Mouse (Mus musculus) hindbrain, embryonic 16.5 days (tissue): ENCODE results near the gene Olfr303. TPM values are rescaled to one million over a fixed set of nuclear protein-coding genes. Genes with fewer than 3 reads are reported as not detected.
"Not testable (repeated sequence)": the region's sequence is repeated elsewhere in the genome, so short reads cannot be mapped to it uniquely, and the experiment has no call there.

ENCODE experiments used
- ATAC-seq: fragments of 200-750 bp; cut with Nextera tagmentation; 2 replicates; pipeline ENCODE4 v1.8.0; 2017; ENCODE audit warnings: moderate TSS enrichment, moderate library complexity
- H3K27ac ChIP-seq: fragments of 300-500 bp; sonication (generic); 2 replicates; pipeline ENCODE4 v1.5.1; 2014; ENCODE audit warnings: low read depth, mild to moderate bottlenecking, control low read depth, low read length, moderate library complexity
- H3K27me3 ChIP-seq: fragments of 300-500 bp; sonication (generic); replicated peaks from 2 replicates; pipeline ENCODE4 v1.6.1; 2014; ENCODE audit warnings: low read length; ENCODE audit not compliant: control insufficient read depth, insufficient read depth
- H3K36me3 ChIP-seq: fragments of 300-500 bp; sonication (generic); 2 replicates; pipeline ENCODE4 v1.6.1; 2014; ENCODE audit warnings: mild to moderate bottlenecking, low read length, moderate library complexity, mixed read lengths; ENCODE audit not compliant: control insufficient read depth, insufficient read depth
- H3K4me1 ChIP-seq: fragments of 300-500 bp; sonication (generic); 2 replicates; pipeline ENCODE4 v1.6.1; 2014; ENCODE audit warnings: low read depth, low read length; ENCODE audit not compliant: control insufficient read depth, insufficient read depth
- H3K4me2 ChIP-seq: fragments of 300-500 bp; sonication (generic); 2 replicates; pipeline ENCODE4 v1.6.1; 2014; ENCODE audit warnings: mild to moderate bottlenecking, low read length, control low read depth, moderate library complexity
- H3K4me3 ChIP-seq: fragments of 300-500 bp; sonication (generic); 2 replicates; pipeline ENCODE4 v1.5.1; 2014; ENCODE audit warnings: mild to moderate bottlenecking, low read length, control low read depth, moderate library complexity
- H3K9ac ChIP-seq: fragments of 300-500 bp; sonication (generic); 2 replicates; pipeline ENCODE4 v1.6.1; 2014; ENCODE audit warnings: low read depth, mild to moderate bottlenecking, control low read depth, low read length, moderate library complexity
- H3K9me3 ChIP-seq: fragments of 300-500 bp; sonication (generic); 2 replicates; pipeline ENCODE4 v1.6.1; 2014; ENCODE audit warnings: mild to moderate bottlenecking, low read length, moderate library complexity; ENCODE audit not compliant: control insufficient read depth
- WGBS: fragments of 180-500 bp; shearing (Covaris S2); extraction: QIAGEN DNeasy Blood & Tissue Kit; methylation state at CpG from one replicate; pipeline ENCODE4 v1.1.7; 2014; 5-methylcytosine and 5-hydroxymethylcytosine counted together
- polyA plus RNA-seq: library from polyadenylated mRNA; unstranded; fragments of >200 nt; fragmentation: Nextera tagmentation; extraction: Ambion mirVana; gene quantifications from 2 replicates; pipeline ENCODE4 v1.2.1, GENCODE M21; 2015

Olfr303 gene
- not detected in 2 replicates for polyA plus RNA-seq

DNA sequence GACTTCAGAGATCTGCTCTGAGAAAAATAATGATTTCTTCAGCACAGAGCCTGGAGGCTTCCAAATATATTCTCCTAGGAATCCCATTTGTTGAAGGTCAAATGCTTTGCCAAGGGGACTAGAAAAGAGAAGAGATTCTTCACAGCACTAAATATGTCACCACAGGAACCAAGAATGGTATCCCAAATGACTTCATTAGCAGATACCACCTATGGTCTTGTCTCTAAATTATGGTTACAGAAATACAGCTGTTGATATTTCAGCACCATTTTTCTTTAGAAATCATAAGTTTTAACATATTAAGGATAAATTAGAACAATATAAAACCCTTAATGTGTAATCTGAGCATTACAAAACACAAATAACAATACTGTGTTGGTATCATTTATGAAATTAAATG is at the start of gene Olfr303:
Gene Olfr303, minus strand, starts transcription at position 101 of the 400 bp plus-strand sequence.
- ATAC-seq: no peak
- Histone ChIP-seq H3K27ac (no peak within 1 kb of the TSS), H3K9ac (no peak within 1 kb of the TSS), H3K4me2 (no peak within 1 kb of the TSS), H3K4me3 (no peak within 1 kb of the TSS), H3K27me3 (no peaks in the 10 kb centered on the region), H3K36me3 (no peaks in the 10 kb centered on the region), H3K4me1 (no peaks in the 10 kb centered on the region), H3K9me3 (no peaks in the 10 kb centered on the region)

GRCm38 (mm10) chr7:86403546-86403945 is 6.0 kb upstream of the Olfr303 start, which contains the start of gene Olfr301:
Gene Olfr301, plus strand, starts transcription at chr7:86403846.
- H3K27ac ChIP-seq: no peak within 1 kb of the TSS
- H3K36me3 ChIP-seq: no peaks in the 10 kb centered on the region
- ATAC-seq: no peak
- no peak within 1 kb of the TSS for H3K4me3 ChIP-seq
- no peaks in the 10 kb centered on the region for H3K4me1 ChIP-seq
- no peak within 1 kb of the TSS for H3K9ac ChIP-seq
- 88% methylated on average over 2 of the region's 2 CpGs for WGBS
- no peak within 1 kb of the TSS for H3K4me2 ChIP-seq
- H3K9me3 ChIP-seq: no peaks in the 10 kb centered on the region
- H3K27me3 ChIP-seq: no peaks in the 10 kb centered on the region

GRCm38 (mm10) chr7:86386558-86386957 is 11.0 kb downstream of the Olfr303 start, which contains the start of gene Olfr304:
Gene Olfr304, minus strand, starts transcription at chr7:86386658.
- ATAC-seq: no peak
- Histone ChIP-seq H3K9me3 (no peaks in the 10 kb centered on the region), H3K4me1 (no peaks in the 10 kb centered on the region), H3K36me3 (no peaks in the 10 kb centered on the region), H3K4me2 (no peak within 1 kb of the TSS), H3K9ac (no peak within 1 kb of the TSS), H3K4me3 (no peak within 1 kb of the TSS), H3K27me3 (no peaks in the 10 kb centered on the region), H3K27ac (no peak within 1 kb of the TSS)
- WGBS: 61% methylated on average over 1 of the region's 1 CpGs

DNA sequence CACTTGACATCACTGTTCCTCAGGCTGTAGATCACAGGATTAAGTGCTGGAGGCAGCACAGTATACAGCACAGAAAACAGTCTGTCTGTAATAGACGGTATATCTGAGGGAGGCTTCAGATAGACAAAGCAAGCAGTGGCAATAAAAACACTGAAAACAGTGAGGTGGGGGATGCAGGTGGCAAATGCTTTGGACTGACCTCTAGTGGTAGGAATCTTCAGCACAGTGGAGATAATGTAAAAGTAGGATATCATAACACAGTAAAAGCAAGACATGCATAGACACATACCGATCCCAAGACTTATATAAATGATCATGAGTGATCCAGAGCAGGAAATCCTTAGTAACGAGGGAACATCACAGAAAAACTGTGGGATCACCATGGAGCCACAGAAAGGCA is 11.8 kb downstream of the Olfr303 start:
- H3K4me2 ChIP-seq: no peak overlapping the region
- no peak for ATAC-seq
- no peaks in the 10 kb centered on the region for H3K4me1 ChIP-seq
- no peak overlapping the region for H3K9ac ChIP-seq
- H3K27ac ChIP-seq: no peak overlapping the region
- no peaks in the 10 kb centered on the region for H3K27me3 ChIP-seq
- H3K36me3 ChIP-seq: no peaks in the 10 kb centered on the region
- WGBS: 68% methylated on average over 3 of the region's 3 CpGs
- no peak overlapping the region for H3K4me3 ChIP-seq
- no peaks in the 10 kb centered on the region for H3K9me3 ChIP-seq

DNA sequence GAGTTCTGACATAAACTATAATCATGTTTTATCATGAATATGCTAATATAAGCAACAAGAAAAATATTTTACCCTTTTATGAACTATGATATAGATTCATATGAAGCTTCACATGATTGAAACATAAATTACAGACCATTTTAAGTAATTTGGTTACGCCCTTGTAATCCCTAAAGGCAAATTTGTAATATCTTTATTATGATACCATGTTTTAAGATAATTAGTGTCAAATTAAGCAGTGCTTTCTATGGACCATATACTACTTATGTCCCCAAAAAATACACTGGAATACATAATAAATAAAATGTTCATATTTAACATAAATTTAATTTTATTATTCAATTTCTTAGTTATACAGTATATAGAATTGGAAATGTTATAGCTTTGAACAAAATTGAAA is 30.8 kb downstream of the Olfr303 start, which contains the start of gene Olfr305:
Gene Olfr305, minus strand, starts transcription at position 101 of the 400 bp plus-strand sequence.
- Histone ChIP-seq H3K36me3 (no peaks in the 10 kb centered on the region), H3K9me3 (no peaks in the 10 kb centered on the region), H3K4me2 (no peak within 1 kb of the TSS), H3K4me3 (no peak within 1 kb of the TSS), H3K27me3 (no peaks in the 10 kb centered on the region), H3K4me1 (no peaks in the 10 kb centered on the region), H3K27ac (no peak within 1 kb of the TSS), H3K9ac (no peak within 1 kb of the TSS)
- 79% methylated on average over 1 of the region's 1 CpGs for WGBS
- ATAC-seq: no peak

DNA sequence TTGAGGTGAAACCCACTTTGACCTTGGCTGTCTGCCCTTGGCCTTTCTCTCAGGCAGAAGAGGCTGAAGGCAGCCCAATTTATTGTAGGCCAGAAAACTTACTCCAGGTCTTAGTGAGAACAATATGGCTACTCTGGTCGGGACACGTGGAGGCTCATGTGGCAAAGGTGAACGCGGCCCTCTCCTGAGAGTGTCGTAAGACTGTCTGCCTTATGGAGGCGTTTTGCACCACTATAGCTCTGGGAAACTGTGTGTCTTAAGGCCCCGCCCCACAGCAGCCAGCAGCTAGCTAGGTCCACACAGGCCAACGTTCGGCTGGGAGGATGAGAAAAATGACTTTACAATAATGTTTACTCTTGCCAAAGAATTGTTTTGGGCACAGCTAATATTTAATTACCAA is 51.3 kb downstream of the Olfr303 start:
- not testable (repeated sequence) for H3K9me3 ChIP-seq, H3K36me3 ChIP-seq, H3K27ac ChIP-seq, H3K4me2 ChIP-seq, ATAC-seq, H3K4me1 ChIP-seq, H3K4me3 ChIP-seq, H3K27me3 ChIP-seq, H3K9ac ChIP-seq
- 93% methylated on average over 9 of the region's 9 CpGs for WGBS

DNA sequence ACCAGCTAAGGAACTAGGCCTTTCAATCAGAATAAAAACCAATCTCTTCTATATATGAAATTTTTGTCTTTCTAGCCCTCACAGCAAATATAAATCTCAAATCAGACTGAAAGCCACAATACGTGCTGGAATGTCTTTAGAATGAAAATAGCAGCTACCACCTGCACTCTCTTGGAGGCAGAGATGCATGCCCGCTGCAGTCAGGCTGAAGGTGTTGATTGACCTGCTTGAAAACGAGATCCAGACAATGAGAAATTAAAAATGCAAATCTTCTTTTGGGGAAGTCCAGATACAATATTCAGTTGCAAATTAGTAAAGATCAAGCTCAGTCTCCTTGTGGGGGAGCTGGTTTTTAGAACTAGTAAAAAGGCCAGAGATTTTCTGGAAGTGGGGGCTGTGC is 53.3 kb downstream of the Olfr303 start:
- H3K4me3 ChIP-seq: no peak overlapping the region
- H3K36me3 ChIP-seq: no peaks in the 10 kb centered on the region
- no peak overlapping the region for H3K27ac ChIP-seq
- 74% methylated on average over 3 of the region's 3 CpGs for WGBS
- no peaks in the 10 kb centered on the region for H3K4me1 ChIP-seq
- no peaks in the 10 kb centered on the region for H3K27me3 ChIP-seq
- H3K9ac ChIP-seq: no peak overlapping the region
- no peaks in the 10 kb centered on the region for H3K9me3 ChIP-seq
- no peak overlapping the region for H3K4me2 ChIP-seq
- ATAC-seq: no peak

DNA sequence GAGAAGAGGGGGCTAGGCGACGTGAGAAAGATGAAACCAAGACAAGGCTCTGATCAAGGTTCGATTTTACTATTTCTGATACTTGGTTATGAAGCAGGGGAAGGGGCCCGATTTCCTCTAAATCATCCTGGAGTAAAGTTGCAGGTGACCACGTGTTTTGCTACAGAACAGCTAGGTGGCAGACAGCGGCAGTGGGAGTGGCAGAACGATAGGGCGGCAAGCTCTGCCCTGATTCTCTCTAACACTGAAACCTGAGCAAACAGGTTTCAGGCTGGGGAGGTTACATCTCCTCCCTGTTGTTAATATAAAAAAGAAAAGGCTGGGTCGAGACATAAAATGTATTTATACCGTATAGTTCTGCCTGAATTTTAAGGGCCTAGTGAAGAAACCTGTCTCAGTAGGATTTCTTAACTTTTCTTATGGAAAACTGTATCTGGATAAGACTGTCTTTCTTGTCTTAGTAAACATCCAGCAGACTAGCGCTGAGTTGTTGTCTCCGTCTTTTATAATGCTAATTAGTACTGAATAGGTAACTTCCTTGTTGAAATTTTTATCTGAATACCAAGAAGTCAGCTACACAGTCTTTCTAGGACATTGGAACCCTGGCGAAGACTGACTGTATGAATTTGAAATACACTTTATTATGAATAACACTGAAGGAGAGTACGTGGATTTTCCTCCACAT is 54.6 kb downstream of the Olfr303 start:
- Histone ChIP-seq H3K27ac (no peak overlapping the region), H3K4me1 (no peaks in the 10 kb centered on the region), H3K4me2 (no peak overlapping the region), H3K9me3 (no peaks in the 10 kb centered on the region), H3K27me3 (no peaks in the 10 kb centered on the region), H3K36me3 (no peaks in the 10 kb centered on the region), H3K4me3 (no peak overlapping the region), H3K9ac (no peak overlapping the region)
- ATAC-seq: no peak
- 79% methylated on average over 14 of the region's 14 CpGs for WGBS
